Mouse (Mus musculus) hindbrain, embryonic 10.5 days (tissue): ENCODE measurements around the gene Pkp1. TPM values are rescaled to one million over a fixed set of nuclear protein-coding genes. Genes with fewer than 3 reads are reported as not detected.

ENCODE experiments used
- DNase-seq: peaks from one replicate; pipeline ENCODE4 v3.0.0-alpha.2; 2017; ENCODE audit warnings: low spot score
- H3K27ac ChIP-seq: fragments of 300-500 bp; sonication (generic); 2 replicates; pipeline ENCODE4 v1.5.1; 2016; ENCODE audit warnings: mild to moderate bottlenecking, moderate library complexity
- H3K27me3 ChIP-seq: fragments of 300-500 bp; sonication (generic); 2 replicates; pipeline ENCODE4 v1.6.1; 2016; ENCODE audit warnings: mild to moderate bottlenecking; ENCODE audit not compliant: poor library complexity, insufficient read depth, severe bottlenecking
- H3K36me3 ChIP-seq: fragments of 300-500 bp; sonication (generic); 2 replicates; pipeline ENCODE4 v1.6.1; 2016; ENCODE audit warnings: mild to moderate bottlenecking, moderate library complexity
- H3K4me1 ChIP-seq: fragments of 300-500 bp; sonication (generic); replicated peaks from 2 replicates; pipeline ENCODE4 v1.6.1; 2016; ENCODE audit warnings: mild to moderate bottlenecking
- H3K4me3 ChIP-seq: fragments of 300-500 bp; sonication (generic); 2 replicates; pipeline ENCODE4 v1.5.1; 2016; ENCODE audit warnings: mild to moderate bottlenecking, moderate library complexity
- H3K9me3 ChIP-seq: fragments of 300-500 bp; sonication (generic); 2 replicates; pipeline ENCODE4 v1.6.1; 2016; ENCODE audit warnings: mild to moderate bottlenecking, moderate library complexity
- WGBS: fragments of 180-500 bp; shearing (Covaris S2); methylation state at CpG from one replicate; pipeline ENCODE4 v1.1.7; 2016; 5-methylcytosine and 5-hydroxymethylcytosine counted together
- polyA plus RNA-seq: library from polyadenylated mRNA; unstranded; fragments of >200 nt; fragmentation: Nextera tagmentation; extraction: Ambion mirVana; gene quantifications from 2 replicates; pipeline ENCODE4 v1.2.1, GENCODE M21; 2016

The Pkp1 gene
- polyA plus RNA-seq, 1 experiment from 2014 or later, result 0.20 TPM

- H3K27ac ChIP-seq, result no peak overlapping the region
- H3K4me1 ChIP-seq, result no peaks in the 10 kb centered on the region
- 92% methylated on average over 1 of the region's 1 CpGs for WGBS
- peaks cover 5% of the 10 kb centered on the region; the same call in 1 of the 2 replicates for H3K27me3 ChIP-seq
- no peak for DNase-seq
- no peaks in the 10 kb centered on the region for H3K36me3 ChIP-seq
- H3K4me3 ChIP-seq, result no peak overlapping the region
- no peaks in the 10 kb centered on the region for H3K9me3 ChIP-seq
Measured at GRCm38 (mm10) chr1:135936091-135936490, 17.1 kb upstream of the Pkp1 start.

DNA sequence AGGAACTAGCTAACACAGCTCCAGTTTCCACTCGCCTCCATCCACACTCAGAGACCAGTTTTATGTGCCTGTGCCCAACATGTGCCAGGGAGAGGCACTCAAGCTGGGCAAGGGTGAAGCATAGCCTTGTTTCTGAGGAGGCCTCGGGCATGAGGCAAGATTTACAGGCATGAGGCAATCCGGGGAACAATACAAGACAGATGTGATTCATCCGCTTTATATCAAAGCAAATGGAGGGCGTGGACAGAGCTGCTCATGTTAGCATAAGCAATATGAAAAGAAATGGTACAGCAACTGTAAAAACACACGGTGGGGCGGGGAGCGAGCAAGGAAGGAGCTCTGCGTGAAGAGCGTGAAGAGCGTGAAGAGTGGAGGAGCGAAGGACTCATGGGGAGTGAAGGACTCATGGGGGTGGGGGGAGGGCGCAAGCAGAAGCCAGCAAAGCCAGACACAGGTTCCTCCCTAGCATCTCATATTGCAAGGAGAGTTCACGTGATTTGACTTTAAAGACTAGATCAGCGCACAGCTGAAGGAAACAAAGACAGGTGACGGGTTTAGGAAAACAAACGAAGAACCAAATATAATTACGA lies 14.8 kb upstream of the Pkp1 start:
- no peak for DNase-seq
- 82% methylated on average over 18 of the region's 18 CpGs for WGBS
- Histone ChIP-seq H3K9me3 (no peaks in the 10 kb centered on the region), H3K27ac (no peak overlapping the region), H3K4me1 (0 out of 2 replicates have a peak, but pooled peaks cover 5% of the 10 kb centered on the region), H3K4me3 (no peak overlapping the region), H3K27me3 (0 out of 2 replicates have a peak, but pooled peaks cover 3% of the 10 kb centered on the region), H3K36me3 (no peaks in the 10 kb centered on the region)

- 63% methylated on average over 3 of the region's 3 CpGs for WGBS
- peaks cover 19% of the 10 kb centered on the region for H3K27me3 ChIP-seq
- H3K36me3 ChIP-seq, result no peaks in the 10 kb centered on the region
- H3K27ac ChIP-seq, result no peak overlapping the region
- no peak for DNase-seq
- H3K4me3 ChIP-seq, result no peak overlapping the region
- no peaks in the 10 kb centered on the region for H3K9me3 ChIP-seq
- 0 out of 2 replicates have a peak, but pooled peaks cover 5% of the 10 kb centered on the region for H3K4me1 ChIP-seq
Measured at GRCm38 (mm10) chr1:135929876-135930275, 10.9 kb upstream of the Pkp1 start.

- H3K27me3 ChIP-seq, result peaks cover 51% of the 10 kb centered on the region
- no peaks in the 10 kb centered on the region for H3K36me3 ChIP-seq
- no peak for DNase-seq
- no peaks in the 10 kb centered on the region for H3K9me3 ChIP-seq
- H3K4me3 ChIP-seq, result no peak overlapping the region
- 77% methylated on average over 5 of the region's 5 CpGs for WGBS
- H3K4me1 ChIP-seq, result 0 out of 2 replicates have a peak, but pooled peaks cover 7% of the 10 kb centered on the region
- H3K27ac ChIP-seq, result no peak overlapping the region
Measured at GRCm38 (mm10) chr1:135925848-135926247, 6.8 kb upstream of the Pkp1 start.

DNA sequence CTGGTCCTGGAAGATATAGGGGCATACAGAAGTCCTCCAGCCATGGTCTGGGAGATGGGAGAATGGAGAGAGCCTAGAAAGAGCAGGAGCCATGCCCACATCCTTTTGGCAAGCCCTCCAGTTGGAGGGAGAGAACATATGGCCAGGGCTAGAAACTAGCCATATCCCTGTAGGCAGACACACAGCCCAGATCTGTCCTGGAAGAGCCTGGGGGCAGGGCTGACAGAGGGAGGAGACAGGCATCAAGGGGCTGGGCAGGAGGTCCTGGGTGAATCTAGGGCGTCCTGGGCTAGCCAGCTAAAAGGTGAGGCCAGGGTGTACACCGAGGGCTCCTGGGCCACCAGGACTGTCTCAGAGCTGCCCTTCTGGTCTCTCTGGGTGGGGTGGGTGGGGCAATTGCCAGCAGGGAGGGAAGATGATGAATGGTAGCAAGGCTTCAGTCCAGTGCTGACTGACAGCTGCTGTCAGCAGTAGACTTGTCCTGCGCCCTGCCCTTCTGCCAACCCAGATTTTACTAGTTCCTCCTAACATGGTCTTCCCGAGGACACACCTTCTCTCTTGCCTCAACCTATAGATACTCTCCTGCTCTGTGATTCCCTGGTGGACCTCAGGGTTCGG lies 5.5 kb upstream of the Pkp1 start:
- Histone ChIP-seq H3K4me3 (no peak overlapping the region), H3K9me3 (no peaks in the 10 kb centered on the region), H3K27ac (no peak overlapping the region), H3K36me3 (no peaks in the 10 kb centered on the region), H3K27me3 (peaks cover 64% of the 10 kb centered on the region), H3K4me1 (0 out of 2 replicates have a peak, but pooled peaks cover 2% of the 10 kb centered on the region)
- WGBS, result 67% methylated on average over 5 of the region's 5 CpGs
- DNase-seq, result no peak

GRCm38 (mm10) chr1:135923229-135923628 lies 4.2 kb upstream of the Pkp1 start:
- WGBS, result 81% methylated on average over 7 of the region's 7 CpGs
- no peak for DNase-seq
- H3K9me3 ChIP-seq, result no peaks in the 10 kb centered on the region
- peaks cover 14% of the 10 kb centered on the region for H3K4me1 ChIP-seq
- peaks cover 77% of the 10 kb centered on the region for H3K27me3 ChIP-seq
- H3K4me3 ChIP-seq, result no peak overlapping the region
- no peaks in the 10 kb centered on the region for H3K36me3 ChIP-seq
- no peak overlapping the region for H3K27ac ChIP-seq

DNA sequence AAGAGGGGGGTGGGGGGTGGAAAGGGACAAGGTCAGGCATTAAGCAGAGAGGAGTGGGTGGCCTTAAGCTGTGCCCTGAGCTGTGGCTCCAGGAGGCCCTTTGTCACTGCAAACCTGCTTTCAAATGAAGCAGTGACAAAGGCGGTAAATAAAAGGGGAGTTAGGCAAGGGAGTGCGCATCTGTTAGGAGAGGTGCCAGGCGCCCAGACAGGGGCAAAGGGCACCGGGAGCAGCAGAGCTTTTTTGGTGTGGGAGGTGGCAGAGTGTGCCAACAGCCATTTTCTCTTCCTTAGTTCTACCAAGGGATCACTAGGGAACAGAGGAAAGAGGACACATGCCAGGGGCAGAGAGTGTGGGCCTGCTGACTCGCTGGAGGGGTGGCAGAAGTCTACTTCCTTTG lies 1.8 kb downstream of the Pkp1 start:
- WGBS, result 8% methylated on average over 5 of the region's 5 CpGs
- Histone ChIP-seq H3K9me3 (no peaks in the 10 kb centered on the region), H3K4me1 (peaks cover 18% of the 10 kb centered on the region), H3K4me3 (no peak overlapping the region), H3K27me3 (peaks cover 89% of the 10 kb centered on the region), H3K27ac (no peak overlapping the region), H3K36me3 (no peaks in the 10 kb centered on the region)
- DNase-seq, result no peak

GRCm38 (mm10) chr1:135916486-135917058 lies 2.4 kb downstream of the Pkp1 start:
- 31% methylated on average over 5 of the region's 5 CpGs for WGBS

DNA sequence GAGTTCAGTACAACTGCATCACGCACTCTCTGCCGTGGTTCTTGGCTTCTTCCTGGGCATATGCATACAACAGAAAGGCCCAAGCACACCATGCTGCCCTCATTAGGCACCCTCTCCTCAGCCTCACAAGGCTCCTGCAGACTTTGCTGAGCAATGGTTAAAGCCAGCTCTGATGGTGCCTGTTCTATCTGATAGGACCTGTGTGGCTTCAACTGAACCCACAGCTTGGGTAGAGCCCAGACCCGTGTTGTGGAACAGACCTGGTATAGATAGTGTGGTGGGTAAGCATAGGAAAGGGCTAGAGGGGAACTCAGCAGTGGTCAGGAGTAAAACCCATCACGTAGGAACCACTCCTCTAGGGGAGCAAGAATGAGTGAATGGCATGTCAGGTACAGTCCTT lies 5.3 kb downstream of the Pkp1 start:
- WGBS, result 75% methylated on average over 4 of the region's 4 CpGs
- H3K4me3 ChIP-seq, result no peak overlapping the region
- no peak for DNase-seq
- peaks cover 79% of the 10 kb centered on the region for H3K27me3 ChIP-seq
- H3K27ac ChIP-seq, result no peak overlapping the region
- no peaks in the 10 kb centered on the region for H3K9me3 ChIP-seq
- H3K4me1 ChIP-seq, result peaks cover 27% of the 10 kb centered on the region
- H3K36me3 ChIP-seq, result no peaks in the 10 kb centered on the region

More at GRCm38 (mm10) chr1:135916486-135917058, 2.4 kb downstream of the Pkp1 start:
- H3K4me3 ChIP-seq, result no peak overlapping the region
- H3K4me1 ChIP-seq, result peaks cover 18% of the 10 kb centered on the region
- no peaks in the 10 kb centered on the region for H3K9me3 ChIP-seq
- DNase-seq, result no peak
- H3K36me3 ChIP-seq, result no peaks in the 10 kb centered on the region
- H3K27me3 ChIP-seq, result peaks cover 89% of the 10 kb centered on the region
- H3K27ac ChIP-seq, result no peak overlapping the region

GRCm38 (mm10) chr1:135909381-135909780 lies 9.6 kb downstream of the Pkp1 start:
- peaks cover 17% of the 10 kb centered on the region for H3K4me1 ChIP-seq
- H3K4me3 ChIP-seq, result no peak overlapping the region
- 21% methylated on average over 6 of the region's 6 CpGs for WGBS
- H3K9me3 ChIP-seq, result no peaks in the 10 kb centered on the region
- H3K27ac ChIP-seq, result no peak overlapping the region
- H3K36me3 ChIP-seq, result no peaks in the 10 kb centered on the region
- DNase-seq, result no peak
- H3K27me3 ChIP-seq, result peaks cover 41% of the 10 kb centered on the region

DNA sequence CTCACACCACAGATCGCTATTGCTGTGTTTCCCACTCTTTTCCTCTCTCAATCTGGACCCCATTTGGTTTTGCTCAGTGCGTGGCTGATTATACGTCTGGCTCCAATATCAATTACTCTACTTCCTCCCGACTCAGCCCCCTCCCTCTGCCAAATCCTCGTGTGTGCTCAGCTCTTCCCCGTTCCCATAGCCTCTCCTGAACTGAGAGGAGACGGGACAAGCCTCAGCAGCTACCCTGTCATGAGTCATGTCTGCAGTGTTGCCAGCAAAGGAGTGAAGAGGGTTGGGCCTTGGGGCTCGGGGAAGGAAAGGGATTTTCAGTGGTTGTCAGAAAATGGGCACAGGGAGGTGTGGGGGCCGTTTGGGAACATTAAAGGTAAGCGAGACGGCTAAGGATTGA lies 12.3 kb downstream of the Pkp1 start:
- Histone ChIP-seq H3K4me1 (peaks cover 17% of the 10 kb centered on the region), H3K9me3 (no peaks in the 10 kb centered on the region), H3K4me3 (no peak overlapping the region), H3K27ac (no peak overlapping the region), H3K27me3 (peaks cover 26% of the 10 kb centered on the region), H3K36me3 (no peaks in the 10 kb centered on the region)
- DNase-seq, result no peak
- WGBS, result 78% methylated on average over 11 of the region's 11 CpGs

GRCm38 (mm10) chr1:135899991-135900515 lies 19.0 kb downstream of the Pkp1 start:
- WGBS, result 69% methylated on average over 7 of the region's 7 CpGs
- H3K27ac ChIP-seq, result no peak overlapping the region

DNA sequence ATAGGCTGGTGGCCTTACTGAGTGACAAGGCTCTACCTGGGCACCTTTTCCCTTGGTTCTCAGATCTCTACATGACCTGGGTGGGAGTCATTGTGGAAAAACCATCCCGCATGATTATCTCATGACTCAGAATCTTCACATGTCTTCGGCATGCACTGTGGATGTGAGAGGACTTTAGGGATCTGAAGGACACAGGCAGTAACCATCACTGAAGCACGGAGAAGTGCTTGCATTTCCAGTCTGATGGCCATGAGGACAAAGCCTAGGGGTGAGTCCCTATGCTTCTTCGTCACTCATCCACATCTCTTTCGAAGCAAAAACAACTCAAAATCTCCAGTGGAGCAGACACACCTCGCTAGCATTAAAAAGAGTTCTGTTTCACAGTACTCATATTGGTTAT lies 19.7 kb downstream of the Pkp1 start:
- H3K27me3 ChIP-seq, result peaks cover 10% of the 10 kb centered on the region; the same call in 1 of the 2 replicates
- H3K27ac ChIP-seq, result no peak overlapping the region
- no peak overlapping the region for H3K4me3 ChIP-seq
- no peak for DNase-seq
- no peaks in the 10 kb centered on the region for H3K36me3 ChIP-seq
- H3K9me3 ChIP-seq, result no peaks in the 10 kb centered on the region
- no peaks in the 10 kb centered on the region for H3K4me1 ChIP-seq
- 87% methylated on average over 6 of the region's 6 CpGs for WGBS

More at GRCm38 (mm10) chr1:135899991-135900515, 19.0 kb downstream of the Pkp1 start:
- Histone ChIP-seq H3K9me3 (no peaks in the 10 kb centered on the region), H3K4me1 (no peaks in the 10 kb centered on the region), H3K36me3 (no peaks in the 10 kb centered on the region), H3K27me3 (peaks cover 10% of the 10 kb centered on the region; the same call in 1 of the 2 replicates), H3K4me3 (no peak overlapping the region)
- DNase-seq, result no peak
